Comparison of ENCODE assay signal across 15 mouse cellular contexts in genomic region chr6:73530098-73530497, GRCm38 (mm10).
"Had no signal": no experiment of that assay in that cellular context is flagged by ENCODE, and none has a peak within 500 bp of the region (broad histone marks: within the 10 kb centered on the region; RNA-seq: fewer than 3 reads in every experiment).

No protein-coding gene starts in this region.

- H3K9ac ChIP-seq: limb, embryonic 13.5 days; neural tube, embryonic 15.5 days had no signal

- H3K4me2 ChIP-seq: limb, embryonic 13.5 days; neural tube, embryonic 15.5 days had no signal

- H3K4me1 ChIP-seq: limb, embryonic 13.5 days; neural tube, embryonic 15.5 days had no signal

- H3K4me3 ChIP-seq: layer of hippocampus, adult 2 months; limb, embryonic 13.5 days; midbrain, embryonic 10.5 days; myocyte; neural tube, embryonic 15.5 days had no signal

- H3K27me3 ChIP-seq: limb, embryonic 13.5 days; neural tube, embryonic 15.5 days had no signal

- H3K9me3 ChIP-seq: limb, embryonic 13.5 days; midbrain, embryonic 10.5 days; neural tube, embryonic 15.5 days had no signal

- H3K27ac ChIP-seq: layer of hippocampus, adult 2 months; limb, embryonic 13.5 days; midbrain, embryonic 10.5 days; neural tube, embryonic 15.5 days had no signal

- H3K36me3 ChIP-seq: limb, embryonic 13.5 days; midbrain, embryonic 10.5 days; neural tube, embryonic 15.5 days had no signal

- ATAC-seq: inflammation-experienced regulatory T-cells, adult 6 months had no signal

- DNase-seq: kidney, adult 11 months; kidney, postnatal 10 days; kidney, postnatal 4 days; left cerebral cortex, postnatal 4 days; lung, adult 18-20 months; midbrain, embryonic 14.5 days; right cerebral cortex, adult 18-20 months; right cerebral cortex, postnatal 25 days; thymus, postnatal 4 days had no signal
